Mouse (Mus musculus) gastrocnemius, postnatal 4 days (tissue): ENCODE measurements around the gene Dna2. TPM values are rescaled to one million over a fixed set of nuclear protein-coding genes. Genes with fewer than 3 reads are reported as not detected.

Source experiments
- total RNA-seq, 2 experiments: library from RNA; stranded (reverse); gene quantifications; 2 replicates each; pipeline ENCODE4 v1.2.3; 2021

The Dna2 gene
- total RNA-seq, 2 experiments from 2014 or later = 4.7 to 5.3 TPM

Other genes starting within 250 kb of the Dna2 start
- 1 to 10 TPM in 1 of 2 experiments, under 1 TPM in 1; 0.64 to 1.1 TPM for gene Stox1, start 220.9 kb upstream of the Dna2 start, total RNA-seq
- 10 to 100 TPM; 58.7 to 78.4 TPM for gene Ccar1, start 154.7 kb upstream of the Dna2 start, total RNA-seq
- gene Tet1, start 38.0 kb upstream of the Dna2 start, total RNA-seq = 10 to 100 TPM; 25.3 to 26.4 TPM
- gene Slc25a16, start 26.4 kb upstream of the Dna2 start, total RNA-seq = 10 to 100 TPM; 20.6 to 23.1 TPM
- 10 to 100 TPM; 14.4 to 22.2 TPM for gene Rufy2, start 33.2 kb downstream of the Dna2 start, total RNA-seq
- gene Hnrnph3, start 77.2 kb downstream of the Dna2 start, total RNA-seq = 10 to 100 TPM; 27.7 to 35.1 TPM
- 1 to 10 TPM; 2.0 to 3.0 TPM for gene Pbld2, start 77.3 kb downstream of the Dna2 start, total RNA-seq
- gene Pbld1, start 113.1 kb downstream of the Dna2 start, total RNA-seq = under 1 TPM; 0.54 to 0.69 TPM
- not detected for gene Atoh7, start 152.6 kb downstream of the Dna2 start, total RNA-seq